Mouse (Mus musculus): ENCODE measurements around the gene Dpp10. TPM values are rescaled to one million over a fixed set of nuclear protein-coding genes. Genes with fewer than 3 reads are reported as not detected.
A peak's percentile ranks its signal among the peaks of the same experiment; 100 is the strongest.

Dpp10 gene
- total RNA-seq, 2 experiments from 2014 or later = 140 to 145 TPM

GRCm38 (mm10) chr1:123985324-123986024 lies 59.9 kb downstream of the Dpp10 start:
- Histone ChIP-seq H3K4me3 (no peak overlapping the region), H3K27ac (no peak overlapping the region)
- no peak for TF ChIP-seq CTCF (IDR thresholded peaks at IDR 0.05)
- DNase-seq (ENCODE audit: extremely low spot score in 1 of 2, low spot score in 2 of 2) = no peak
- intact Hi-C loops (cut with DNase I) = no loop called here

- Histone ChIP-seq H3K27ac (no peak overlapping the region), H3K4me3 (no peak overlapping the region)
- no peak for TF ChIP-seq CTCF (IDR thresholded peaks at IDR 0.05)
- intact Hi-C loops (cut with DNase I) = loop anchor here (5.0 kb wide), 1 partner anchor 64 kb away; no protein-coding TSS in a partner anchor
- DNase-seq (ENCODE audit: extremely low spot score in 1 of 2, low spot score in 2 of 2) = no peak
These were observed 66.8 kb downstream of the Dpp10 start for GRCm38 (mm10) chr1:123978597-123978996.

GRCm38 (mm10) chr1:123974621-123975020 lies 70.7 kb downstream of the Dpp10 start:
- Histone ChIP-seq H3K4me3 (no peak overlapping the region), H3K27ac (no peak overlapping the region)
- intact Hi-C loops (cut with DNase I) = loop anchor here (5.0 kb wide), 1 partner anchor 68 kb away; no protein-coding TSS in a partner anchor
- TF ChIP-seq CTCF (IDR thresholded peaks at IDR 0.05) = peak; percentile 64
- no peak for DNase-seq (ENCODE audit: extremely low spot score in 1 of 2, low spot score in 2 of 2)

- Histone ChIP-seq H3K27ac (no peak overlapping the region), H3K4me3 (no peak overlapping the region)
- no peak for DNase-seq (ENCODE audit: extremely low spot score in 1 of 2, low spot score in 2 of 2)
- intact Hi-C loops (cut with DNase I) = no loop called here
- TF ChIP-seq CTCF (IDR thresholded peaks at IDR 0.05) = no peak
These were observed 99.2 kb downstream of the Dpp10 start for GRCm38 (mm10) chr1:123946149-123946548.

GRCm38 (mm10) chr1:123940826-123941225 lies 104.5 kb downstream of the Dpp10 start:
- Histone ChIP-seq H3K4me3 (no peak overlapping the region), H3K27ac (no peak overlapping the region)
- DNase-seq (ENCODE audit: extremely low spot score in 1 of 2, low spot score in 2 of 2) = no peak
- no peak for TF ChIP-seq CTCF (IDR thresholded peaks at IDR 0.05)
- intact Hi-C loops (cut with DNase I) = no loop called here

- intact Hi-C loops (cut with DNase I) = no loop called here
- DNase-seq (ENCODE audit: extremely low spot score in 1 of 2, low spot score in 2 of 2) = no peak
- Histone ChIP-seq H3K4me3 (no peak overlapping the region), H3K27ac (no peak overlapping the region)
- no peak for TF ChIP-seq CTCF (IDR thresholded peaks at IDR 0.05)
These were observed 111.3 kb downstream of the Dpp10 start for GRCm38 (mm10) chr1:123933812-123934727.

- intact Hi-C loops (cut with DNase I) = no loop called here
- no peak for DNase-seq (ENCODE audit: extremely low spot score in 1 of 2, low spot score in 2 of 2)
- Histone ChIP-seq H3K27ac (peak overlapping the region; percentile 57; the same call in 1 of the 2 replicates), H3K4me3 (no peak overlapping the region)
- TF ChIP-seq CTCF (IDR thresholded peaks at IDR 0.05) = no peak
These were observed 117.4 kb downstream of the Dpp10 start for GRCm38 (mm10) chr1:123928003-123928370.

- TF ChIP-seq CTCF (IDR thresholded peaks at IDR 0.05) = no peak
- DNase-seq (ENCODE audit: extremely low spot score in 1 of 2, low spot score in 2 of 2) = no peak
- H3K27ac ChIP-seq = peak overlapping the region; percentile 57; the same call in 1 of the 2 replicates
- intact Hi-C loops (cut with DNase I) = no loop called here
- no peak overlapping the region for H3K4me3 ChIP-seq
These were observed 117.9 kb downstream of the Dpp10 start for GRCm38 (mm10) chr1:123927278-123928002.

- DNase-seq (ENCODE audit: extremely low spot score in 1 of 2, low spot score in 2 of 2) = no peak
- intact Hi-C loops (cut with DNase I) = no loop called here
- no peak overlapping the region for H3K4me3 ChIP-seq
These were observed 120.5 kb downstream of the Dpp10 start for GRCm38 (mm10) chr1:123924905-123925304.

GRCm38 (mm10) chr1:123923907-123924306 lies 121.5 kb downstream of the Dpp10 start:
- no peak for TF ChIP-seq CTCF (IDR thresholded peaks at IDR 0.05)
- H3K27ac ChIP-seq = peak overlapping the region; percentile 16; the same call in 1 of the 2 replicates
- DNase-seq (ENCODE audit: extremely low spot score in 1 of 2, low spot score in 2 of 2) = no peak
- H3K4me3 ChIP-seq = no peak overlapping the region
- intact Hi-C loops (cut with DNase I) = no loop called here

More at GRCm38 (mm10) chr1:123924905-123925304, 120.5 kb downstream of the Dpp10 start:
- no peak overlapping the region for H3K27ac ChIP-seq
- no peak for TF ChIP-seq CTCF (IDR thresholded peaks at IDR 0.05)

GRCm38 (mm10) chr1:123919606-123920005 lies 125.8 kb downstream of the Dpp10 start:
- no peak for DNase-seq (ENCODE audit: extremely low spot score in 1 of 2, low spot score in 2 of 2)
- no peak for TF ChIP-seq CTCF (IDR thresholded peaks at IDR 0.05)
- Histone ChIP-seq H3K27ac (no peak overlapping the region), H3K4me3 (no peak overlapping the region)
- intact Hi-C loops (cut with DNase I) = no loop called here

Measured in left cerebral cortex, adult 2 months (tissue).